Mouse (Mus musculus): ENCODE data around the gene Galnt4.

DNA sequence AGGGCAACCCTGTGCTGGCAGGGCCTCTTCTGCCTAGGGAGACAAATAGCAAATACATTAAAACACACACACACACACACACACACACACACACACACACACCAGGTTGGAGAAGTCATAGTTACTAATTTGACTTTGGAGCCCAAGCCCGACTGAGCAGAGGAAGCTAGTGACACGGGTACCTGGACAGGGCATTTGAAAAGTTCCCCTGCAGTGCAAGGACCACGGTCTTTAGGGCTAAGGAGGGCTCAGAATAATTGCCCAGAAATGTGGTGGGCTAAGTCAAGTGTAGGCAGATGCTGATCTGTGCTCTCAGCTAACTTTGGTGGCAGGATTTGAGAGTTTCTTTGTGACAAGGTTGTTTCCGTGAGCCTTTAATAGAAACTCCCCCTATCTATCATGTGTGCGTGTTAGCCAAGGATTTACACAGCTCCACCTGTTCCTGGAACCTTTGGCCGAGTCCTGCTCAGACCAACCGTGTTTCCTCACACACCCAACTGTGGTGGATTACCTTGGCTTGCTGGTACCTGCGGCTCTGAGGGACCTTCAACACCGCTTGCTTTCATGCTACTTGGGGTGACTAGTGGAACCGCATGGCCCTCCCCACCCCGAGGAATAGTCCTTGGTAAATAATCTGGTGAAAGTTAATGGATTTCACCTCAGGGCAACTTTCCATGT is 24.8 kb downstream of the Galnt4 start:
- TF ChIP-seq POLR2A (IDR thresholded peaks at IDR 0.05; ENCODE audit: borderline replicate concordance, low read depth, low read length) = no peak
- no peak for TF ChIP-seq CTCF (IDR thresholded peaks at IDR 0.05; ENCODE audit: low read depth, low read length)
